Mouse (Mus musculus): ENCODE measurements at regions not wholly inside any gene's neighbourhood (a gene's known extent, or its start where the extent isn't known, plus 50 kb on each side); places are given as distances from the start of the nearest gene placed in this dataset.

- H3K27me3 ChIP-seq (replicated peaks; ENCODE audit: insufficient read depth, low read length), result no peaks in the 10 kb centered on the region
- H3K4me3 ChIP-seq (ENCODE audit: low read depth, low read length), result no peak overlapping the region
- peaks cover 3% of the 10 kb centered on the region; the same call in 1 of the 2 replicates for H3K4me1 ChIP-seq (ENCODE audit: insufficient read depth, low read depth, low read length)
- no peak overlapping the region for H3K27ac ChIP-seq (ENCODE audit: low read length)
- no peak for TF ChIP-seq EP300 (IDR thresholded peaks at IDR 0.05)
- no peak for TF ChIP-seq CTCF (IDR thresholded peaks at IDR 0.05)
- no peak overlapping the region for H3K9ac ChIP-seq (replicated peaks; ENCODE audit: low read depth)
- H3K4me2 ChIP-seq (replicated peaks; ENCODE audit: low read depth, low read length), result no peak overlapping the region
- 62% methylated on average over 1 of the region's 1 CpGs for WGBS
- no peaks in the 10 kb centered on the region for H3K36me3 ChIP-seq (ENCODE audit: insufficient read depth, low read length)
- DNase-seq (ENCODE audit: low spot score) (no peak), ATAC-seq (no peak)
- H3K9me3 ChIP-seq (ENCODE audit: low read length), result no peaks in the 10 kb centered on the region
Measured at GRCm38 (mm10) chr15:67783754-67784153, 1283.0 kb upstream of the Lrrc6 start.

DNA sequence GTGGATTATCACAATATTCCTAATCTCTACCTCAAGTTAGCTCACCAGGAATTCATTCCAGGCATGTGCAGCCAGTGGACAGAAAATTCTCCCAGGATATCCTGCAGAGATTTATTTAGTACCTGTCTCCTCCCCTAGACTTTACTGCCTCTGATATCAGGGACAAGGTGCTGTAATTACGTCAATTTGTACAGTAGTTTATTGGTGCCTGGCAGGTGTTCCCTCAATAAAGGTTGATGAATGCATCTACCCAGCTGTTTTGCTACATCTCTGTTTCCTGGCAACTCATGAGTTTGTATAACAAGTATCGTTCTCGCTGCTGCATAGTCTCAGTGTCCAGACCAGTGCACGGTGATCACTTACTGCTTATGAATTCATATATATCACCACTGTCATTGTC, 1281.8 kb upstream of the Lrrc6 start:
- DNase-seq (ENCODE audit: low spot score) (no peak), ATAC-seq (no peak)
- WGBS, result 89% methylated on average over 4 of the region's 4 CpGs
- Histone ChIP-seq H3K27ac (ENCODE audit: low read length) (no peak overlapping the region), H3K4me1 (ENCODE audit: insufficient read depth, low read depth, low read length) (peaks cover 3% of the 10 kb centered on the region; the same call in 1 of the 2 replicates), H3K27me3 (replicated peaks; ENCODE audit: insufficient read depth, low read length) (no peaks in the 10 kb centered on the region), H3K9me3 (ENCODE audit: low read length) (no peaks in the 10 kb centered on the region), H3K4me3 (ENCODE audit: low read depth, low read length) (no peak overlapping the region), H3K9ac (replicated peaks; ENCODE audit: low read depth) (no peak overlapping the region), H3K36me3 (ENCODE audit: insufficient read depth, low read length) (no peaks in the 10 kb centered on the region), H3K4me2 (replicated peaks; ENCODE audit: low read depth, low read length) (no peak overlapping the region)
- TF ChIP-seq EP300 (IDR thresholded peaks at IDR 0.05) (no peak), CTCF (IDR thresholded peaks at IDR 0.05) (no peak)

DNA sequence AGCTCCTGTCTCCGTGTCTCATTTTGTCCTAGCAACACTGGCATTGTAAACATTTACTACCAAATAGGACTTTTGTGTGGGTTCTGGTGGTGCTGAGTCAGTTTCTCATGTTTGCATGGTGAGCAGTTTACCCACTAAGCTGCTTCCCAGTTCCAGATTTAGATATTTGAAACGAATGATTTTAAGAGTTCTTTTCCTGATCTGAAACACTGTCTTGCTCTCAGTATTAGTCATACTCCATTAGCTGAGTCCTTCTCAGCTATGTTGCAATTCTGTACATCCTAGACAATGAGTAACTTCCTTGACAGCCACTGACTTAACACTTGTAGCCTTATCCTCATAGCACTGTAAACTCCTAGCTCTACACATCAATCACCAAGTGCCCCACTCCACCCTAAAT, 1280.1 kb upstream of the Lrrc6 start:
- 53% methylated on average over 2 of the region's 2 CpGs for WGBS
- no peaks in the 10 kb centered on the region for H3K36me3 ChIP-seq (ENCODE audit: insufficient read depth, low read length)
- ATAC-seq (peak; percentile 38; the same call in 1 of the 2 replicates), DNase-seq (ENCODE audit: low spot score) (peak; percentile 47)
- TF ChIP-seq CTCF (IDR thresholded peaks at IDR 0.05), result no peak
- TF ChIP-seq EP300 (IDR thresholded peaks at IDR 0.05), result 0 out of 2 replicates have a peak, but pooled peaks have one; percentile 17
- H3K27me3 ChIP-seq (replicated peaks; ENCODE audit: insufficient read depth, low read length), result no peaks in the 10 kb centered on the region
- peaks cover 3% of the 10 kb centered on the region; the same call in 1 of the 2 replicates for H3K4me1 ChIP-seq (ENCODE audit: insufficient read depth, low read depth, low read length)
- H3K4me2 ChIP-seq (replicated peaks; ENCODE audit: low read depth, low read length), result no peak overlapping the region
- no peak overlapping the region for H3K4me3 ChIP-seq (ENCODE audit: low read depth, low read length)
- no peak overlapping the region for H3K9ac ChIP-seq (replicated peaks; ENCODE audit: low read depth)
- H3K9me3 ChIP-seq (ENCODE audit: low read length), result no peaks in the 10 kb centered on the region
- no peak overlapping the region for H3K27ac ChIP-seq (ENCODE audit: low read length)

GRCm38 (mm10) chr15:67767624-67768023, 1266.9 kb upstream of the Lrrc6 start:
- no peaks in the 10 kb centered on the region for H3K27me3 ChIP-seq (replicated peaks; ENCODE audit: insufficient read depth, low read length)
- WGBS, result 62% methylated on average over 3 of the region's 3 CpGs
- ATAC-seq (no peak), DNase-seq (ENCODE audit: low spot score) (no peak)
- H3K9me3 ChIP-seq (ENCODE audit: low read length), result no peaks in the 10 kb centered on the region
- no peak overlapping the region for H3K27ac ChIP-seq (ENCODE audit: low read length)
- H3K4me1 ChIP-seq (ENCODE audit: insufficient read depth, low read depth, low read length), result no peaks in the 10 kb centered on the region
- H3K9ac ChIP-seq (replicated peaks; ENCODE audit: low read depth), result no peak overlapping the region
- no peak overlapping the region for H3K4me3 ChIP-seq (ENCODE audit: low read depth, low read length)
- H3K4me2 ChIP-seq (replicated peaks; ENCODE audit: low read depth, low read length), result no peak overlapping the region
- TF ChIP-seq CTCF (IDR thresholded peaks at IDR 0.05) (no peak), EP300 (IDR thresholded peaks at IDR 0.05) (no peak)
- no peaks in the 10 kb centered on the region for H3K36me3 ChIP-seq (ENCODE audit: insufficient read depth, low read length)

- H3K27me3 ChIP-seq (replicated peaks; ENCODE audit: insufficient read depth, low read length), result no peaks in the 10 kb centered on the region
- no peak overlapping the region for H3K4me3 ChIP-seq (ENCODE audit: low read depth, low read length)
- no peak overlapping the region for H3K4me2 ChIP-seq (replicated peaks; ENCODE audit: low read depth, low read length)
- H3K9me3 ChIP-seq (ENCODE audit: low read length), result no peaks in the 10 kb centered on the region
- DNase-seq (ENCODE audit: low spot score) (no peak), ATAC-seq (no peak)
- no peak overlapping the region for H3K27ac ChIP-seq (ENCODE audit: low read length)
- no peaks in the 10 kb centered on the region for H3K4me1 ChIP-seq (ENCODE audit: insufficient read depth, low read depth, low read length)
- WGBS, result 73% methylated on average over 4 of the region's 4 CpGs
- no peak overlapping the region for H3K9ac ChIP-seq (replicated peaks; ENCODE audit: low read depth)
- no peak for TF ChIP-seq CTCF (IDR thresholded peaks at IDR 0.05)
- no peak for TF ChIP-seq EP300 (IDR thresholded peaks at IDR 0.05)
- H3K36me3 ChIP-seq (ENCODE audit: insufficient read depth, low read length), result no peaks in the 10 kb centered on the region
Measured at GRCm38 (mm10) chr15:67759221-67759620, 1258.5 kb upstream of the Lrrc6 start.

DNA sequence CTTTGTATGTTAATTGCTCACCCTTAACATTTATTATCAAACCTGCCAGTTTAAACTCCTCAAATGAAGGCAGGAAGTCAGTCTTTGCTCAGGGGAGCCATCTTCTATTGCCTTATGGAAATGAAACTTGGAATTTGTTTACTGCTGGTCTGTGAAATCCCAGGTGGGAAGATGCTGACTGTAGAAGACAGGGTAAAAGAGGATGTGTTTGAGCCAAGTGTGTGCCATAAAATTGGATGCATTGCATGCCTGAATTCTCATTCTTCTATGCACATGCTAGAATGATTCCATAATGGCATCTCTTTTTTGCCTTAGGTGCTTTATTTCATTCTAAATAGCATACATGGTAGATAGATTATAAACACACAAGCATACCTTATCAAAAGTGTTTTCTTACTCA, 1249.9 kb upstream of the Lrrc6 start:
- no peak for TF ChIP-seq CTCF (IDR thresholded peaks at IDR 0.05)
- no peak for ATAC-seq
- no peaks in the 10 kb centered on the region for H3K36me3 ChIP-seq (ENCODE audit: insufficient read depth, low read length)

DNA sequence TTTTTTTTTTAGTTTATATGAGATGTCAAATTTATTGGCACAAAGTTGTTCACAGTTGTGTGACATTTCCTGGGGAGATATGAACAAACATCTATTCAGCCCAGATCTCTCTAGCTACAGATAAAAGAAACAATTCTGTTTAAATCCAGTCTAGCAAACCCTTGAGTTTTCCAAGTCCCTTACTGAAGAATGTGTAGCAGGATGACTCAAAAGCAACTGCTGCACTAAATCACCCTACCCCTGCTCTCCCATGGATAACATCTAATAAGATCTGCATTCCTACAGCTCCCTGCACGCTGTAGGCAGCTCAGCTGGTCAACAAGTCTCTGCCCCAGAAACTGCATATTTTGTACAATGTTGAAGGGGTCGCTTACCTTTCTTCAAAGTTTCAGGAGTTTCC, 1242.6 kb upstream of the Lrrc6 start:
- no peak overlapping the region for H3K4me2 ChIP-seq (replicated peaks; ENCODE audit: low read depth, low read length)
- H3K36me3 ChIP-seq (ENCODE audit: insufficient read depth, low read length), result no peaks in the 10 kb centered on the region
- no peak overlapping the region for H3K9ac ChIP-seq (replicated peaks; ENCODE audit: low read depth)
- H3K4me1 ChIP-seq (ENCODE audit: insufficient read depth, low read depth, low read length), result no peaks in the 10 kb centered on the region
- no peaks in the 10 kb centered on the region for H3K27me3 ChIP-seq (replicated peaks; ENCODE audit: insufficient read depth, low read length)
- H3K27ac ChIP-seq (ENCODE audit: low read length), result no peak overlapping the region
- H3K9me3 ChIP-seq (ENCODE audit: low read length), result no peaks in the 10 kb centered on the region
- H3K4me3 ChIP-seq (ENCODE audit: low read depth, low read length), result no peak overlapping the region
- WGBS, result 43% methylated on average over 2 of the region's 2 CpGs
- DNase-seq (ENCODE audit: low spot score) (no peak), ATAC-seq (no peak)
- TF ChIP-seq CTCF (IDR thresholded peaks at IDR 0.05) (no peak), EP300 (IDR thresholded peaks at IDR 0.05) (no peak)

More for the DNA sequence above, 1249.9 kb upstream of the Lrrc6 start:
- Histone ChIP-seq H3K4me1 (ENCODE audit: insufficient read depth, low read depth, low read length) (no peaks in the 10 kb centered on the region), H3K4me3 (ENCODE audit: low read depth, low read length) (no peak overlapping the region), H3K4me2 (replicated peaks; ENCODE audit: low read depth, low read length) (no peak overlapping the region), H3K27ac (ENCODE audit: low read length) (no peak overlapping the region), H3K27me3 (replicated peaks; ENCODE audit: insufficient read depth, low read length) (no peaks in the 10 kb centered on the region), H3K9me3 (ENCODE audit: low read length) (no peaks in the 10 kb centered on the region), H3K9ac (replicated peaks; ENCODE audit: low read depth) (no peak overlapping the region)
- no peak for DNase-seq (ENCODE audit: low spot score)

All from lung, postnatal 0 days (tissue).